Mouse (Mus musculus) bone marrow, adult 2 months (tissue): ENCODE measurements around the gene Mgat4b.

ENCODE experiments used
- CTCF ChIP-seq: fragments of 200-500 bp; IDR thresholded peaks from 2 replicates; pipeline ENCODE4 v1.5.1; 2011; ENCODE audit warnings: low read length, control low read depth; ENCODE audit not compliant: control insufficient read depth, insufficient read depth
- POLR2A ChIP-seq: fragments of 200-500 bp; IDR thresholded peaks from 2 replicates; pipeline ENCODE4 v1.6.1; 2011; ENCODE audit warnings: low read depth, mild to moderate bottlenecking, control low read depth, low read length, borderline replicate concordance; ENCODE audit not compliant: control insufficient read depth

- TF ChIP-seq POLR2A (no peak), CTCF (no peak)
Observed at GRCm38 (mm10) chr11:50229252-50229910, 18.7 kb downstream of the Mgat4b start.
